Mouse (Mus musculus) liver, embryonic 12.5 days (tissue): Measurements from ENCODE around the gene Dbp. TPM values are rescaled to one million over a fixed set of nuclear protein-coding genes. Genes with fewer than 3 reads are reported as not detected.

ENCODE experiments used
- ATAC-seq: fragments of 200-750 bp; cut with Nextera tagmentation; 2 replicates; pipeline ENCODE4 v1.8.0; 2017; ENCODE audit warnings: moderate number of reproducible peaks, mild to moderate bottlenecking, moderate library complexity
- H3K27ac ChIP-seq: fragments of 300-500 bp; sonication (generic); 2 replicates; pipeline ENCODE4 v1.5.1; 2016; ENCODE audit warnings: mild to moderate bottlenecking
- H3K27me3 ChIP-seq: fragments of 300-500 bp; sonication (generic); replicated peaks from 2 replicates; pipeline ENCODE4 v1.6.1; 2016; ENCODE audit warnings: mild to moderate bottlenecking, moderate library complexity
- H3K36me3 ChIP-seq: fragments of 300-500 bp; sonication (generic); 2 replicates; pipeline ENCODE4 v1.6.1; 2016; ENCODE audit warnings: mild to moderate bottlenecking, moderate library complexity
- H3K4me1 ChIP-seq: fragments of 300-500 bp; sonication (generic); 2 replicates; pipeline ENCODE4 v1.6.1; 2016
- H3K4me2 ChIP-seq: fragments of 300-500 bp; sonication (generic); 2 replicates; pipeline ENCODE4 v1.6.1; 2016; ENCODE audit warnings: mild to moderate bottlenecking, moderate library complexity
- H3K4me3 ChIP-seq: fragments of 300-500 bp; sonication (generic); 2 replicates; pipeline ENCODE4 v1.5.1; 2016; ENCODE audit warnings: mild to moderate bottlenecking, moderate library complexity
- H3K9ac ChIP-seq: fragments of 300-500 bp; sonication (generic); 2 replicates; pipeline ENCODE4 v1.6.1; 2016; ENCODE audit warnings: mild to moderate bottlenecking, moderate library complexity
- H3K9me3 ChIP-seq: fragments of 300-500 bp; sonication (generic); replicated peaks from 2 replicates; pipeline ENCODE4 v1.6.1; 2016; ENCODE audit warnings: mild to moderate bottlenecking, moderate library complexity
- WGBS: fragments of 180-500 bp; shearing (Covaris S2); methylation state at CpG from one replicate; pipeline ENCODE4 v1.1.7; 2016; ENCODE audit not compliant: insufficient replicate concordance; 5-methylcytosine and 5-hydroxymethylcytosine counted together
- polyA plus RNA-seq: library from polyadenylated mRNA; unstranded; fragments of >200 nt; fragmentation: Nextera tagmentation; extraction: Ambion mirVana; gene quantifications from 2 replicates; pipeline ENCODE4 v1.2.1, GENCODE M21; 2016

The Dbp gene
- polyA plus RNA-seq, 1 experiment from 2014 or later, result 1.8 TPM

- Histone ChIP-seq H3K9ac (peak within 1 kb of the TSS; percentile 91), H3K36me3 (peaks cover 53% of the 10 kb centered on the region), H3K4me3 (peak within 1 kb of the TSS; percentile 80), H3K9me3 (no peaks in the 10 kb centered on the region), H3K4me2 (peak within 1 kb of the TSS; percentile 96), H3K27me3 (no peaks in the 10 kb centered on the region), H3K4me1 (peaks cover 63% of the 10 kb centered on the region), H3K27ac (peak within 1 kb of the TSS; percentile 83)
- ATAC-seq, result peak; percentile 88
- 6% methylated on average over 34 of the region's 34 CpGs for WGBS
Observed at GRCm38 (mm10) chr7:45715090-45715708, 10.3 kb downstream of the Dbp start, which contains the start of gene Rpl18. Gene Rpl18, plus strand, starts transcription at chr7:45715457.

DNA sequence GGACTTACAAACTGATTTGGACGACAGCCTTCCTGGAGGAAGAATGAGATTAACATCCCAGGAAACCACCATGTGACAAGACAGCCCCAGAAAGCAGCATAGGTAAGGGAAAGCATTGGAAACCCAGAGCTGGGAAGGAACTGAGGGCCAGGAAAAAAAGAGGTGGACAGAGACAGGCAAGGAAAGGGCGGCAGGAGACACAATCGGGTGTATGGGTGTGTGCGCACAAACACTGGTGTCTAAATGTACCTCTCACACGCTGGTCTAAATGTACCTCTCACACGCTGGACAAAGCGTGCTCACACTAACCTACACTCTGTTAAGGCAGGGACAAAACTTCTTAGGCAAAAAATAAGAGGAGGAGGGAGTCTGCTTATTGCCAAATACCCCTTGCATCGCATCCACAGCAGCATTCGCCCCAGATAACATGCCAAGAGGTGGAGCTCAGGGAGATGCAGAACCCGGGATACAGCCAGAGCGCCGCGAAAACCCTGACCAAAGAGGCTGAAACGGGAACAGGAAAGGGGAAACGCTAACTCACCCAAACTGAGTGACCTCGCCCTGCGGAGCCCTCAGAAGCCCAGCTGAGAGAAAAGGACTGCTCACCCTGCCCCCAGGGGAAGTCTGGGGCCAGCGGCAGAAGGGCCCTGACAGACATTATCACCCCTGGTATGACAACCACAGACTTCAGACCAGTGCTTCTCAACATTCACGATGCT, 11.0 kb downstream of the Dbp start:
- Histone ChIP-seq H3K36me3 (peaks cover 53% of the 10 kb centered on the region), H3K9ac (peak overlapping the region; percentile 91), H3K4me2 (peak overlapping the region; percentile 96), H3K27ac (peak overlapping the region; percentile 83), H3K27me3 (no peaks in the 10 kb centered on the region), H3K9me3 (no peaks in the 10 kb centered on the region), H3K4me1 (peaks cover 69% of the 10 kb centered on the region), H3K4me3 (peak overlapping the region; percentile 80)
- 45% methylated on average over 19 of the region's 19 CpGs for WGBS
- ATAC-seq, result no peak

- 76% methylated on average over 3 of the region's 3 CpGs for whole genome bisulfite sequencing
- Histone ChIP-seq H3K4me1 (peaks cover 75% of the 10 kb centered on the region), H3K4me2 (peak overlapping the region; percentile 96), H3K4me3 (peak overlapping the region; percentile 80), H3K9me3 (no peaks in the 10 kb centered on the region), H3K9ac (peak overlapping the region; percentile 91), H3K27me3 (no peaks in the 10 kb centered on the region), H3K36me3 (peaks cover 53% of the 10 kb centered on the region), H3K27ac (peak overlapping the region; percentile 83)
- no peak for ATAC-seq
Observed at GRCm38 (mm10) chr7:45716460-45716857, 11.6 kb downstream of the Dbp start.

GRCm38 (mm10) chr7:45716952-45717917, 12.3 kb downstream of the Dbp start:
- H3K27ac ChIP-seq, result peak overlapping the region; percentile 83
- ATAC-seq, result peak; percentile 41; the same call in 1 of the 2 replicates
- peaks cover 75% of the 10 kb centered on the region for H3K4me1 ChIP-seq
- no peaks in the 10 kb centered on the region for H3K9me3 ChIP-seq
- no peaks in the 10 kb centered on the region for H3K27me3 ChIP-seq
- 6% methylated on average over 31 of the region's 31 CpGs for WGBS
- peak overlapping the region; percentile 91 for H3K9ac ChIP-seq
- peak overlapping the region; percentile 80 for H3K4me3 ChIP-seq
- H3K36me3 ChIP-seq, result peaks cover 53% of the 10 kb centered on the region
- H3K4me2 ChIP-seq, result peak overlapping the region; percentile 96

DNA sequence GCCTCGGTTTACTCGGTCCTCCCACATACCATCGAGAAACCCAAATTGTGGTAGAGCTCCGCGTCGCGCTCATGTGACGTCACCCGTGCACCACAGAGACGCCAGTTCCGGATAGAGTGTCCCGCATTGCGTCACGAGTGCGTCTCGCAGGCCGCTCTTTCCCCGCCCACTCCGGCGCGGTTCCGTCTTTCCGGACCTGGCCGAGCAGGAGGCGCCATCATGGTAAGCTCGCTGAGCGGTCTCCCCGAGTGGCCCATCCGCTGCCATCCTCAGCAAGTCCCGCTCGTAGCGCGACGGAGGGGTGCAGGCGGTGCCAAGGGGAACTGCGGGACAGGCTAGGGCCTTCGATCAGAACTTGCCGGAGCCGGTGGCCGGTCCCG, 13.0 kb downstream of the Dbp start, which contains the start of gene Sphk2:
TSS of gene Sphk2 (minus strand) at position 85 of the 380 bp plus-strand sequence.
- Histone ChIP-seq H3K4me2 (peak within 1 kb of the TSS; percentile 96), H3K9ac (peak within 1 kb of the TSS; percentile 91), H3K4me1 (peaks cover 68% of the 10 kb centered on the region), H3K27ac (peak within 1 kb of the TSS; percentile 83), H3K4me3 (peak within 1 kb of the TSS; percentile 80), H3K9me3 (no peaks in the 10 kb centered on the region), H3K27me3 (no peaks in the 10 kb centered on the region), H3K36me3 (peaks cover 53% of the 10 kb centered on the region)
- under 1% methylated on average over 41 of the region's 41 CpGs for WGBS
- ATAC-seq, result peak; percentile 67

GRCm38 (mm10) chr7:45718331-45718730, 13.4 kb downstream of the Dbp start:
- Histone ChIP-seq H3K36me3 (peaks cover 53% of the 10 kb centered on the region), H3K27me3 (no peaks in the 10 kb centered on the region)
- under 1% methylated on average over 20 of the region's 20 CpGs for WGBS

GRCm38 (mm10) chr7:45719180-45719579, 14.3 kb downstream of the Dbp start:
- peaks cover 56% of the 10 kb centered on the region for H3K4me1 ChIP-seq
- H3K36me3 ChIP-seq, result peaks cover 55% of the 10 kb centered on the region
- peak overlapping the region; percentile 86 for H3K4me2 ChIP-seq
- no peak for ATAC-seq
- WGBS, result 63% methylated on average over 10 of the region's 10 CpGs
- H3K4me3 ChIP-seq, result peak overlapping the region; percentile 80
- no peaks in the 10 kb centered on the region for H3K27me3 ChIP-seq
- peak overlapping the region; percentile 91 for H3K9ac ChIP-seq
- peak overlapping the region; percentile 83 for H3K27ac ChIP-seq
- no peaks in the 10 kb centered on the region for H3K9me3 ChIP-seq

More at GRCm38 (mm10) chr7:45718331-45718730, 13.4 kb downstream of the Dbp start:
- Histone ChIP-seq H3K9me3 (no peaks in the 10 kb centered on the region), H3K4me1 (peaks cover 65% of the 10 kb centered on the region), H3K4me3 (peak overlapping the region; percentile 80), H3K4me2 (peak overlapping the region; percentile 86), H3K9ac (peak overlapping the region; percentile 91), H3K27ac (peak overlapping the region; percentile 83)
- ATAC-seq, result no peak

- Histone ChIP-seq H3K4me3 (peak overlapping the region; percentile 80), H3K9ac (peak overlapping the region; percentile 91), H3K36me3 (peaks cover 62% of the 10 kb centered on the region), H3K27ac (peak overlapping the region; percentile 83), H3K9me3 (no peaks in the 10 kb centered on the region), H3K4me2 (peak overlapping the region; percentile 86), H3K4me1 (peaks cover 49% of the 10 kb centered on the region), H3K27me3 (no peaks in the 10 kb centered on the region)
- WGBS, result 89% methylated on average over 16 of the region's 16 CpGs
- ATAC-seq, result no peak
Observed at GRCm38 (mm10) chr7:45719738-45720412, 15.0 kb downstream of the Dbp start.

- Histone ChIP-seq H3K4me2 (peak within 1 kb of the TSS; percentile 86), H3K9ac (no peak within 1 kb of the TSS), H3K27ac (peak within 1 kb of the TSS; percentile 39; the same call in 1 of the 2 replicates), H3K4me3 (peak within 1 kb of the TSS; percentile 80), H3K4me1 (peaks cover 45% of the 10 kb centered on the region), H3K27me3 (no peaks in the 10 kb centered on the region), H3K9me3 (no peaks in the 10 kb centered on the region), H3K36me3 (peaks cover 69% of the 10 kb centered on the region)
- no peak for ATAC-seq
- 78% methylated on average over 14 of the region's 14 CpGs for WGBS
Observed at GRCm38 (mm10) chr7:45720413-45721233, 15.7 kb downstream of the Dbp start, which contains the start of gene Fam83e. Gene Fam83e, plus strand, starts transcription at chr7:45721212.

GRCm38 (mm10) chr7:45721234-45721571, 16.3 kb downstream of the Dbp start:
- H3K4me3 ChIP-seq, result no peak overlapping the region
- no peak overlapping the region for H3K4me2 ChIP-seq
- no peaks in the 10 kb centered on the region for H3K27me3 ChIP-seq
- no peak overlapping the region for H3K9ac ChIP-seq
- peaks cover 75% of the 10 kb centered on the region for H3K36me3 ChIP-seq
- 68% methylated on average over 7 of the region's 7 CpGs for WGBS
- no peaks in the 10 kb centered on the region for H3K9me3 ChIP-seq
- 0 out of 2 replicates have a peak overlapping the region, but pooled peaks have one; percentile 18 for H3K27ac ChIP-seq
- H3K4me1 ChIP-seq, result peaks cover 39% of the 10 kb centered on the region
- no peak for ATAC-seq
